Mouse (Mus musculus): ENCODE results near the gene Stk39.

Gene Stk39

GRCm38 (mm10) chr2:68221226-68221625 is 250.8 kb downstream of the Stk39 start:
- Histone ChIP-seq H3K36me3 (ENCODE audit: control insufficient read depth, insufficient read depth, low read length, poor library complexity, severe bottlenecking) (no peaks in the 10 kb centered on the region), H3K27me3 (ENCODE audit: control insufficient read depth, insufficient read depth, low read length, poor library complexity, severe bottlenecking) (no peaks in the 10 kb centered on the region)
- no peak for DNase-seq (ENCODE audit: low read depth, low spot score)

- H3K36me3 ChIP-seq (ENCODE audit: control insufficient read depth, insufficient read depth, low read length, poor library complexity, severe bottlenecking): no peaks in the 10 kb centered on the region
- no peak for DNase-seq (ENCODE audit: low read depth, low spot score)
Measured at GRCm38 (mm10) chr2:68219823-68220222, 252.2 kb downstream of the Stk39 start.

DNA sequence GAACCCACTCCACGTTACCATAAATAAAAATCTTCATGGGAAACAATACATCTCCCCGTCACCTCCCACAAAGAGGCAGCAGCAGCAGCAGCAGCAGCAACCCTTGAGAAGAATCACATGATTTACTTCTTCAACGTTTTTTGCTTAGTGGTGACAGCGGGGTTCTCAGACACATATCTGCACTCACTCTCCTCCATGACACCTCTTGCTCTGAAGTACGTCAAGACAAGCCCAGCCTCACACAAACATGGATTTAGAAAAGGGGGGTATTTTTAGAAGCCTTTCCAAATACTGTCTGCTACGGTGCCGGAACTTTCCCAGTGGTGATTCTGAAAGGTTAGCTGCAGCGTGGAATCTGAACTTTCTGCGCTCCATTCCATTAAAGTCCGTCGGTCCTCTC is 256.9 kb downstream of the Stk39 start:
- Histone ChIP-seq H3K36me3 (ENCODE audit: control insufficient read depth, insufficient read depth, low read length, poor library complexity, severe bottlenecking) (no peaks in the 10 kb centered on the region), H3K27me3 (ENCODE audit: control insufficient read depth, insufficient read depth, low read length, poor library complexity, severe bottlenecking) (no peaks in the 10 kb centered on the region)
- no peak for DNase-seq (ENCODE audit: low read depth, low spot score)

More at GRCm38 (mm10) chr2:68219823-68220222, 252.2 kb downstream of the Stk39 start:
- H3K27me3 ChIP-seq (ENCODE audit: control insufficient read depth, insufficient read depth, low read length, poor library complexity, severe bottlenecking): no peaks in the 10 kb centered on the region

DNA sequence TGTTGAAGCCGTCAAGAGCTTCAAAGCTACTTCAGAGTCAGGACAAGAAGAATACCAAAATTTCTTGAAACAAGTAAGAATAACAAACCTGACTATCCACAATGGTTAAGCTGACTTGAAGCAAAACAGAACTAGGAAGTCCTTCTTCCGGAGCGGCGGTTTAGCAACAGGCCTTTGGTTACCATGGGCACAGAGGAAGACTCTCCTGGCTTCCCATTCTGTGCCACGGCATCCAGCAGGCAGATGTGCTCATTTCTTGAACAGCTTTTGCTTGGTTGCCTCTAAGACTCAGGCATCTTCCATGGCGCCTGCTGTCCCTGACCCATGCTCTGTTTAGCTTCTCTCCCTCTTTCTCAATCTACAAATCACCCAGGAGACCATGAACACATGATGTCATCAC is 257.7 kb downstream of the Stk39 start:
- DNase-seq (ENCODE audit: low read depth, low spot score): no peak
- no peaks in the 10 kb centered on the region for H3K27me3 ChIP-seq (ENCODE audit: control insufficient read depth, insufficient read depth, low read length, poor library complexity, severe bottlenecking)

GRCm38 (mm10) chr2:68211443-68211842 is 260.6 kb downstream of the Stk39 start:
- no peak for DNase-seq (ENCODE audit: low read depth, low spot score)
- no peaks in the 10 kb centered on the region for H3K36me3 ChIP-seq (ENCODE audit: control insufficient read depth, insufficient read depth, low read length, poor library complexity, severe bottlenecking)
- no peaks in the 10 kb centered on the region for H3K27me3 ChIP-seq (ENCODE audit: control insufficient read depth, insufficient read depth, low read length, poor library complexity, severe bottlenecking)

More for the DNA sequence above, 257.7 kb downstream of the Stk39 start:
- H3K36me3 ChIP-seq (ENCODE audit: control insufficient read depth, insufficient read depth, low read length, poor library complexity, severe bottlenecking): no peaks in the 10 kb centered on the region

GRCm38 (mm10) chr2:68196245-68196644 is 275.8 kb downstream of the Stk39 start:
- no peaks in the 10 kb centered on the region for H3K36me3 ChIP-seq (ENCODE audit: control insufficient read depth, insufficient read depth, low read length, poor library complexity, severe bottlenecking)
- no peak for DNase-seq (ENCODE audit: low read depth, low spot score)
- no peaks in the 10 kb centered on the region for H3K27me3 ChIP-seq (ENCODE audit: control insufficient read depth, insufficient read depth, low read length, poor library complexity, severe bottlenecking)

DNA sequence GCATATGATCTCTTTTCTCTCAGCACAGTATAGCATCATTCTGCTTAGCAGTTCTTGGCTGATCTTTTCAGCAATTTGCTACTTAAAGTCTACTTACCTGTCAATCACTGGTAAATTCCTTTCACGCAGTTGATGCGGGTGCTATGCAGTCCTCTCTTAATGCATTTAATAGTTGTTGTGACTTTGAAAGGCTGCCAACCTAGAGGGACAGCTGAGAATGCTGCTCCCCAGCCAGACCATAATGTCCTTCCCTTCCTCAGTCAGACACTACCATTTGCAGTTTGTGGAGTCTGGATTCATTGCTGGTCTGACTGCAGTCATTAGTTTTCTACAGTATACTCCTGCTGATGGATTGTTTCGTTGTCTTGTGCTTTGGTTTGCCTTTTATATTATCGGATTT is 277.6 kb downstream of the Stk39 start:
- no peaks in the 10 kb centered on the region for H3K36me3 ChIP-seq (ENCODE audit: control insufficient read depth, insufficient read depth, low read length, poor library complexity, severe bottlenecking)
- H3K27me3 ChIP-seq (ENCODE audit: control insufficient read depth, insufficient read depth, low read length, poor library complexity, severe bottlenecking): no peaks in the 10 kb centered on the region
- no peak for DNase-seq (ENCODE audit: low read depth, low spot score)

DNA sequence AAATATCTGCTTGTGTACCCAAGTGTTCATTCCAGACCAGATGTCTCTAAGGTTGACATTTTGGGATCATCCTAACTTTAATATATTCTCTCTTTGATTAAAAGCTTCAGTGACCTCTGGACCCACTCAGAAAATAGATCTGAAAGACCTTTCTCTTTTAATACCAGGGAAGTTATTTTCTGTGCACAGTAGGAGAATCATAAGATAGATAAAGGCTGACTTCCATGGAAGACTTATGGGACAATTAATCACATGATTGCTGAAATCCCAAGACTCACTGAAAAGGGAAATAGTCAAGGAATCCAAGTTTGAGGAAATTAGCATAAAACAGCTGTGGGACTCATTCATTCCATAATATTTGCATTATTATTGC is 278.6 kb downstream of the Stk39 start:
- H3K27me3 ChIP-seq (ENCODE audit: control insufficient read depth, insufficient read depth, low read length, poor library complexity, severe bottlenecking): no peaks in the 10 kb centered on the region
- DNase-seq (ENCODE audit: low read depth, low spot score): no peak
- H3K36me3 ChIP-seq (ENCODE audit: control insufficient read depth, insufficient read depth, low read length, poor library complexity, severe bottlenecking): no peaks in the 10 kb centered on the region

- DNase-seq (ENCODE audit: low read depth, low spot score): no peak
- H3K36me3 ChIP-seq (ENCODE audit: control insufficient read depth, insufficient read depth, low read length, poor library complexity, severe bottlenecking): no peaks in the 10 kb centered on the region
Measured at GRCm38 (mm10) chr2:68192605-68193464, 279.2 kb downstream of the Stk39 start.

DNA sequence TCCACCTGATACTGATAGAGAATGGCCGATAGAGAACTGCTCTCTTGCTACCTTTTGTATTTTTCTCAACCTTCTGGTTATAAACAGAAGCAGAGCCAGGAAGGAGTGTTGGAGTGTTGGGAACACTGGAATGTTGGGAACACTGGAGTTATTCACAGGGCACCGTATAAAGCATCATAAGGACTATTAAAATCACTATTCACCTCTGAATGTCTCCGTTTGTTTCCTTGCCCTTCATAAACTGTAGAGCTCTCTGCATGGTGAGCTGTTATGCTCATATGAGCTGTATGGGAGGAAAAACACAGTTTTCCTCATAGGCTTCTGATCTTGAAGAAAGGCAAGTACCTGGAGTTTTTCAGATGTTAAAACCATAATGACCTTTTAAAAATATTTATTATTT is 295.6 kb downstream of the Stk39 start:
- Histone ChIP-seq H3K36me3 (ENCODE audit: control insufficient read depth, insufficient read depth, low read length, poor library complexity, severe bottlenecking) (no peaks in the 10 kb centered on the region), H3K27me3 (ENCODE audit: control insufficient read depth, insufficient read depth, low read length, poor library complexity, severe bottlenecking) (no peaks in the 10 kb centered on the region)
- DNase-seq (ENCODE audit: low read depth, low spot score): no peak

More at GRCm38 (mm10) chr2:68192605-68193464, 279.2 kb downstream of the Stk39 start:
- no peaks in the 10 kb centered on the region for H3K27me3 ChIP-seq (ENCODE audit: control insufficient read depth, insufficient read depth, low read length, poor library complexity, severe bottlenecking)

DNA sequence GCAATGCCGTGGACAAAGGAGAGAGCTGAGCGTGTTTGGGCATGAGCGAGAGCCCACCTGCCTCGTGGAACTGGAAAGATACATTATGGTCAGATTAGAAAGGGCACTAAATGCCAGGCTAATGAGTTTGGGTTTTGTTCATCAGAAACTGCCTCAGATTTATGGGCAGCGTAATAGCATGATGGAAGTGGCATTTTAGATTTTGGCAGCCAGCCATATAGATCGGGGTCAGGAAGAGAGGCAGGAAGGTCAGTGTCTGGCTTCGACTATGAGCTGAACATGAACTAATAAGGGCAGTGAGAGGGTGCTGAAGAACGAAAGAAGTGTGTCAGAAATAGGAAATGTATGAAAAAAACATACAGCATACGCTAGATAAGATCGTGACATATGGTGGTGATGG is 300.8 kb downstream of the Stk39 start:
- Histone ChIP-seq H3K27me3 (ENCODE audit: control insufficient read depth, insufficient read depth, low read length, poor library complexity, severe bottlenecking) (no peaks in the 10 kb centered on the region), H3K36me3 (ENCODE audit: control insufficient read depth, insufficient read depth, low read length, poor library complexity, severe bottlenecking) (no peaks in the 10 kb centered on the region)
- DNase-seq (ENCODE audit: low read depth, low spot score): no peak

GRCm38 (mm10) chr2:68162012-68162411 is 310.1 kb downstream of the Stk39 start:
- Histone ChIP-seq H3K36me3 (ENCODE audit: control insufficient read depth, insufficient read depth, low read length, poor library complexity, severe bottlenecking) (no peaks in the 10 kb centered on the region), H3K27me3 (ENCODE audit: control insufficient read depth, insufficient read depth, low read length, poor library complexity, severe bottlenecking) (no peaks in the 10 kb centered on the region)
- DNase-seq (ENCODE audit: low read depth, low spot score): no peak

DNA sequence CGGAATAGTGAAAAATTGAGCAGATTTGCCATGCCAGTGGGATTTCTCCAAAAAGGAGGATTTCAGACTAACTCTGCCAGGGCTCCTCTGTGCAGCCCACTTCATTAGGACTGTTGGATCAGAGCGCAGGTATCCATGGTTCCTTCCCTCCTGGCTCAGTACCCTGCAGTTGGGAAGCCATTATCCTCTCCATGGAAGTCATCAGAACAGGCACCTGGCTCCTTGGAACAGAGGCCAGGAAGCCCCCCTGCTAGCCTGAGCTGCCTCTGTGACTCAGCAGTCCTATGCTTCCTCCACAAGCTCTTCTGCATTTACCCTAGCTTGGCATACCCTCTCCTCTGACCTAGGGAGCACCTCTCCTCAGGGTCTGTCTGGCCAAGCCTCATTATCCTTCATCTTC is 311.5 kb downstream of the Stk39 start:
- DNase-seq (ENCODE audit: low read depth, low spot score): no peak
- Histone ChIP-seq H3K36me3 (ENCODE audit: control insufficient read depth, insufficient read depth, low read length, poor library complexity, severe bottlenecking) (no peaks in the 10 kb centered on the region), H3K27me3 (ENCODE audit: control insufficient read depth, insufficient read depth, low read length, poor library complexity, severe bottlenecking) (no peaks in the 10 kb centered on the region)

Data from splenic B cell, adult 2 months (primary cell).